ENCODE assay signal across 8 mouse cellular contexts in the genomic region with DNA sequence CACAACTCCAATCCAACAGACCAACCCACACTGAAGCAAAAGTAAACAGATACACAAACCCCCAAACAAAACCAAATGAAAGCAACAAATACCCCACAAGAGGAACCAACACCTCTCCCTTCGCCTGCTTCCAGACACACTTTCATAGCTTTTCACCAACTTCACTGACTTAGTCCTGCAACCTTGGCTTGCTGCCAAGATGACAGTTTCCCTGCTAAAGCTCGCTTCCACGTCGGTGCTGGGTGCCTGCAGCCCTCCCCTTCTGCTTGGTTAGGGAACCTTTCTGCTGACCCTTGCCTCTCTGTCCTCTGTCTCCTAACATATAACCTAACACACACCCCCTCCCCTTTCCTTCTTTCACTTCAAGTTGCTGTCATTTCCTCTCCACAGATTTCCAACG. TPM values are rescaled to one million over a fixed set of nuclear protein-coding genes. Genes with fewer than 3 reads are reported as not detected.
A peak's percentile ranks its signal among the peaks of the same experiment; 100 is the strongest.
DNase-seq lines count a peak whose midpoint lies in the region; ATAC-seq and TF ChIP-seq lines count a peak whose summit lies in the region.

No protein-coding gene starts in this region.

- H3K4me2 ChIP-seq in forebrain, embryonic 13.5 days = peak overlapping the region; percentile 86
- peak overlapping the region; percentile 75 for H3K4me2 ChIP-seq in intestine, embryonic 16.5 days (ENCODE audit: low read depth, low read length)
- H3K4me2 ChIP-seq in lung, embryonic 14.5 days = peak overlapping the region; percentile 67

- ATAC-seq in forebrain, embryonic 13.5 days = no peak
- ATAC-seq in intestine, embryonic 16.5 days = no peak
- no peak for ATAC-seq in lung, embryonic 14.5 days (ENCODE audit: insufficient read depth)

- no peaks in the 10 kb centered on the region for H3K27me3 ChIP-seq in forebrain, embryonic 13.5 days
- H3K27me3 ChIP-seq in intestine, embryonic 16.5 days (replicated peaks; ENCODE audit: control insufficient read depth, insufficient read depth, low read length) = no peaks in the 10 kb centered on the region
- H3K27me3 ChIP-seq in lung, embryonic 14.5 days (ENCODE audit: insufficient read depth, low read length) = no peaks in the 10 kb centered on the region

- WGBS in forebrain, embryonic 13.5 days = 38% methylated on average over 5 of the region's 5 CpGs
- 14% methylated on average over 5 of the region's 5 CpGs for WGBS in intestine, embryonic 16.5 days
- WGBS in lung, embryonic 14.5 days = 13% methylated on average over 5 of the region's 5 CpGs

- peak; percentile 24 for DNase-seq in spleen, adult 12 weeks (ENCODE audit: low spot score)
- no peak for DNase-seq in spleen, adult 18-20 months
- DNase-seq in adrenal gland, postnatal 14 days = peak; percentile 85
- DNase-seq in lung, embryonic 14.5 days = peak; percentile 67
- DNase-seq in spleen, postnatal 4 days (ENCODE audit: low spot score in 2 of 2) = peak; percentile 38 to 74
- no peak for DNase-seq in embryo, embryonic 10.5 days (ENCODE audit: low spot score)

- H3K4me1 ChIP-seq in forebrain, embryonic 13.5 days = peaks cover 19% of the 10 kb centered on the region
- peaks cover 7% of the 10 kb centered on the region; the same call in 1 of the 2 replicates for H3K4me1 ChIP-seq in intestine, embryonic 16.5 days (ENCODE audit: control insufficient read depth, insufficient read depth, low read length)
- 0 out of 2 replicates have a peak, but pooled peaks cover 5% of the 10 kb centered on the region for H3K4me1 ChIP-seq in lung, embryonic 14.5 days (ENCODE audit: insufficient read depth)

- no peak overlapping the region for H3K27ac ChIP-seq in forebrain, embryonic 13.5 days
- no peak overlapping the region for H3K27ac ChIP-seq in intestine, embryonic 16.5 days (ENCODE audit: low read length)
- H3K27ac ChIP-seq in lung, embryonic 14.5 days (ENCODE audit: low read depth) = no peak overlapping the region

- peak overlapping the region; percentile 92 for H3K9ac ChIP-seq in forebrain, embryonic 13.5 days
- H3K9ac ChIP-seq in intestine, embryonic 16.5 days (ENCODE audit: low read depth, low read length) = peak overlapping the region; percentile 85; the same call in 1 of the 2 replicates
- H3K9ac ChIP-seq in lung, embryonic 14.5 days = peak overlapping the region; percentile 96

- peak overlapping the region; percentile 98 for H3K4me3 ChIP-seq in forebrain, embryonic 13.5 days
- peak overlapping the region; percentile 82 for H3K4me3 ChIP-seq in intestine, embryonic 16.5 days (ENCODE audit: low read length)
- H3K4me3 ChIP-seq in lung, embryonic 14.5 days (ENCODE audit: low read depth, low read length) = peak overlapping the region; percentile 96

- no peaks in the 10 kb centered on the region for H3K36me3 ChIP-seq in forebrain, embryonic 13.5 days (ENCODE audit: poor library complexity, severe bottlenecking)
- H3K36me3 ChIP-seq in intestine, embryonic 16.5 days (ENCODE audit: control insufficient read depth, insufficient read depth, low read length) = no peaks in the 10 kb centered on the region
- H3K36me3 ChIP-seq in lung, embryonic 14.5 days (ENCODE audit: insufficient read depth) = peaks cover 5% of the 10 kb centered on the region; the same call in 1 of the 2 replicates

- no peak for TF ChIP-seq CTCF in lung, embryonic 14.5 days (IDR thresholded peaks at IDR 0.05; ENCODE audit: low read depth)

- no peaks in the 10 kb centered on the region for H3K9me3 ChIP-seq in forebrain, embryonic 13.5 days (replicated peaks)
- H3K9me3 ChIP-seq in intestine, embryonic 16.5 days (ENCODE audit: control insufficient read depth, low read length) = no peaks in the 10 kb centered on the region
- no peaks in the 10 kb centered on the region for H3K9me3 ChIP-seq in lung, embryonic 14.5 days (ENCODE audit: low read depth, low read length)

RNA-seq across cellular contexts. Expression of a gene that starts 1.4 kb away (rescaled TPM):
- 34.3 and 35.8 TPM in 2 replicates for total RNA-seq in adrenal gland, postnatal 14 days (2021)
- polyA plus RNA-seq in forebrain, embryonic 13.5 days (2015; fragmentation: Nextera tagmentation; extraction: Ambion mirVana) = 28.9 and 29.6 TPM in 2 replicates
- 8.3 and 13.8 TPM in 2 replicates for polyA plus RNA-seq in intestine, embryonic 16.5 days (2015; fragmentation: Nextera tagmentation; extraction: Ambion mirVana)
- 21.9 and 23.9 TPM in 2 replicates for polyA plus RNA-seq in lung, embryonic 14.5 days (2014; fragmentation: Nextera tagmentation; extraction: Ambion mirVana)

Comparison
In these comparisons a context has a peak if more than half of its experiments do, and no peak if none do; other contexts are left out.
1. DNase-seq: peak in spleen, adult 12 weeks (single experiment), adrenal gland, postnatal 14 days (single experiment), lung, embryonic 14.5 days (single experiment) and spleen, postnatal 4 days (2 of 2); none in spleen, adult 18-20 months (0 of 2) and embryo, embryonic 10.5 days (single experiment).
2. Peak in every context shown above with its lines, with median percentiles within 50 percentile points of each other: H3K4me2 ChIP-seq, H3K4me3 ChIP-seq and H3K9ac ChIP-seq.